Mouse (Mus musculus) midbrain, postnatal 0 days (tissue): ENCODE data around the gene Gm20509. TPM values are rescaled to one million over a fixed set of nuclear protein-coding genes. Genes with fewer than 3 reads are reported as not detected.
"Not testable (repeated sequence)": the region's sequence is repeated elsewhere in the genome, so short reads cannot be mapped to it uniquely, and the experiment has no call there.

ENCODE experiments used
- ATAC-seq: fragments of 200-750 bp; cut with Nextera tagmentation; 2 replicates; pipeline ENCODE4 v1.8.0; 2017; ENCODE audit warnings: moderate number of reproducible peaks, mild to moderate bottlenecking, moderate TSS enrichment, moderate library complexity; ENCODE audit not compliant: low FRiP score
- DNase-seq: peaks from one replicate; pipeline ENCODE4 v3.0.0-alpha.2; 2015; ENCODE audit warnings: low spot score
- H3K27ac ChIP-seq: fragments of 300-500 bp; sonication (generic); 2 replicates; pipeline ENCODE4 v1.5.1; 2014; ENCODE audit warnings: low read depth, mild to moderate bottlenecking, low read length, mixed read lengths
- H3K27me3 ChIP-seq: fragments of 300-500 bp; sonication (generic); 2 replicates; pipeline ENCODE4 v1.6.1; 2014; ENCODE audit warnings: low read length, control low read depth, mixed read lengths; ENCODE audit not compliant: insufficient read depth
- H3K36me3 ChIP-seq: fragments of 300-500 bp; sonication (generic); 2 replicates; pipeline ENCODE4 v1.6.1; 2014; ENCODE audit warnings: low read length, control low read depth, mixed read lengths; ENCODE audit not compliant: insufficient read depth
- H3K4me1 ChIP-seq: fragments of 300-500 bp; sonication (generic); 2 replicates; pipeline ENCODE4 v1.6.1; 2014; ENCODE audit warnings: mild to moderate bottlenecking, control low read depth, antibody characterized with exemption, low read length, mixed read lengths; ENCODE audit not compliant: insufficient read depth
- H3K4me2 ChIP-seq: fragments of 300-500 bp; sonication (generic); 2 replicates; pipeline ENCODE4 v1.6.1; 2014; ENCODE audit warnings: low read depth, mild to moderate bottlenecking, low read length, mixed read lengths; ENCODE audit not compliant: poor library complexity, severe bottlenecking
- H3K4me3 ChIP-seq: fragments of 300-500 bp; sonication (generic); 2 replicates; pipeline ENCODE4 v1.5.1; 2014; ENCODE audit warnings: low read depth, mild to moderate bottlenecking, low read length, moderate library complexity
- H3K9ac ChIP-seq: fragments of 300-500 bp; sonication (generic); replicated peaks from 2 replicates; pipeline ENCODE4 v1.6.1; 2014; ENCODE audit warnings: mild to moderate bottlenecking, low read length, moderate library complexity, mixed read lengths; ENCODE audit not compliant: poor library complexity, severe bottlenecking
- H3K9me3 ChIP-seq: fragments of 300-500 bp; sonication (generic); 2 replicates; pipeline ENCODE4 v1.6.1; 2016; ENCODE audit warnings: low read length, control low read depth
- CTCF ChIP-seq: IDR thresholded peaks from 2 replicates; pipeline ENCODE4 v1.5.1; 2016; ENCODE audit warnings: antibody characterized with exemption, mild to moderate bottlenecking
- WGBS: fragments of 180-500 bp; shearing (Covaris S2); extraction: QIAGEN DNeasy Blood & Tissue Kit; methylation state at CpG from one replicate; pipeline ENCODE4 v1.1.7; 2014; 5-methylcytosine and 5-hydroxymethylcytosine counted together
- polyA plus RNA-seq: library from polyadenylated mRNA; unstranded; fragments of >200 nt; fragmentation: Nextera tagmentation; extraction: Ambion mirVana; gene quantifications from 2 replicates; pipeline ENCODE4 v1.2.1, GENCODE M21; 2015
- total RNA-seq: library from RNA; depleted of rRNA; stranded (reverse); fragments of >200 nt; gene quantifications from 2 replicates; pipeline ENCODE4 v1.2.3, GENCODE M21; 2014

The Gm20509 gene
- total and polyA plus RNA-seq, 2 experiments from 2014 or later = 0.22 TPM; not detected in 1

GRCm38 (mm10) chr9:73068688-73069087, 33.6 kb upstream of the Gm20509 start:
- Histone ChIP-seq H3K9ac (no peak overlapping the region), H3K4me2 (no peak overlapping the region), H3K27me3 (no peaks in the 10 kb centered on the region), H3K27ac (no peak overlapping the region), H3K9me3 (no peaks in the 10 kb centered on the region), H3K4me1 (peaks cover 9% of the 10 kb centered on the region; the same call in 1 of the 2 replicates), H3K4me3 (no peak overlapping the region), H3K36me3 (no peaks in the 10 kb centered on the region)
- WGBS = 92% methylated on average over 6 of the region's 6 CpGs
- no peak for ATAC-seq
- no peak for DNase-seq
- no peak for TF ChIP-seq CTCF

- no peak overlapping the region for H3K4me2 ChIP-seq
- peaks cover 9% of the 10 kb centered on the region; the same call in 1 of the 2 replicates for H3K4me1 ChIP-seq
- no peaks in the 10 kb centered on the region for H3K36me3 ChIP-seq
- H3K27me3 ChIP-seq = no peaks in the 10 kb centered on the region
- peak; percentile 26; the same call in 1 of the 2 replicates for TF ChIP-seq CTCF
- DNase-seq (no peak), ATAC-seq (no peak)
- 76% methylated on average over 10 of the region's 10 CpGs for WGBS
- no peaks in the 10 kb centered on the region for H3K9me3 ChIP-seq
- H3K27ac ChIP-seq = no peak overlapping the region
- H3K9ac ChIP-seq = no peak overlapping the region
- H3K4me3 ChIP-seq = no peak overlapping the region
These were observed 31.2 kb upstream of the Gm20509 start for GRCm38 (mm10) chr9:73070971-73071659.

GRCm38 (mm10) chr9:73072426-73072825, 29.8 kb upstream of the Gm20509 start:
- Histone ChIP-seq H3K9me3 (no peaks in the 10 kb centered on the region), H3K4me3 (no peak overlapping the region), H3K4me1 (peaks cover 4% of the 10 kb centered on the region; the same call in 1 of the 2 replicates), H3K36me3 (peaks cover 4% of the 10 kb centered on the region; the same call in 1 of the 2 replicates), H3K9ac (no peak overlapping the region), H3K27ac (no peak overlapping the region), H3K27me3 (no peaks in the 10 kb centered on the region), H3K4me2 (no peak overlapping the region)
- 83% methylated on average over 8 of the region's 8 CpGs for WGBS
- ATAC-seq (no peak), DNase-seq (no peak)
- TF ChIP-seq CTCF = no peak

DNA sequence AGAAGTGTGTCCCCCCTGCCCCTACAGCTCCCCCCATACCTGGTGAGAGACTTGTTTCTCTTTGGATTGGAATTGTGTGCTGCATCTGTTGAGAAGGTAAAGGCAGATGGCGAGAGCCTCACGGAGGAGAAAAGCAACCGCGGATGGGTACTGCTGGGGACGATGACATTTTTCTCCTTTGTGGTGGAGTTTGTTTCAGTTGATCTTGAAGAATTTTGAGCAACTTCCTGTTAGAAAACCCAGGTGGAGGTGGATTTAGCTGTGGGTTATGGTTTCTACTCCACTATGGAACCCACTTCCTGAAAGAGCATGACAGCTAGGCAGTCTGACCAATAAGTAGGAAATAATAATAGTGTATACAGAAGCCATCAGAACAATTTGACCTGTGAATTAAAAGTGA, 29.1 kb upstream of the Gm20509 start:
- Histone ChIP-seq H3K27ac (no peak overlapping the region), H3K36me3 (peaks cover 4% of the 10 kb centered on the region; the same call in 1 of the 2 replicates), H3K4me1 (no peaks in the 10 kb centered on the region), H3K9ac (no peak overlapping the region), H3K27me3 (no peaks in the 10 kb centered on the region), H3K9me3 (no peaks in the 10 kb centered on the region), H3K4me2 (no peak overlapping the region), H3K4me3 (no peak overlapping the region)
- ATAC-seq (no peak), DNase-seq (no peak)
- WGBS = 93% methylated on average over 5 of the region's 5 CpGs
- no peak for TF ChIP-seq CTCF

DNA sequence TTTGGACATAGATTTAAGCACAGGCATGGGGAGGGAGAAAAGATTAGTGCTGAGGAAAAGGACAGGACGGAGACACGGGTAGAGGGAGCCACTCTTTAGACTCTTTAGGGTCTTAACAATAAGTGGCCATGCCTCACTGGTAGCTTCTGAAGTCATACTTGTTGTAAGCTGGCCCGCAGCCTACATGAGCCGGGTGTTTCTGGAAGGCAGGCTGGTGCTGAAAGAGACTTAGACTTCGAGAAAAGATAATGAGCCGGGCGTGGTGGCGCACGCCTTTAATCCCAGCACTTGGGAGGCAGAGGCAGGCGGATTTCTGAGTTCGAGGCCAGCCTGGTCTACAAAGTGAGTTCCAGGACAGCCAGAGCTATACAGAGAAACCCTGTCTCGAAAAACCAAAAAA, 22.9 kb upstream of the Gm20509 start:
- H3K9me3 ChIP-seq, H3K9ac ChIP-seq, ATAC-seq, H3K4me1 ChIP-seq, H3K4me2 ChIP-seq, H3K36me3 ChIP-seq, H3K4me3 ChIP-seq, DNase-seq, H3K27ac ChIP-seq, H3K27me3 ChIP-seq: not testable (repeated sequence)
- WGBS = 77% methylated on average over 9 of the region's 12 CpGs

DNA sequence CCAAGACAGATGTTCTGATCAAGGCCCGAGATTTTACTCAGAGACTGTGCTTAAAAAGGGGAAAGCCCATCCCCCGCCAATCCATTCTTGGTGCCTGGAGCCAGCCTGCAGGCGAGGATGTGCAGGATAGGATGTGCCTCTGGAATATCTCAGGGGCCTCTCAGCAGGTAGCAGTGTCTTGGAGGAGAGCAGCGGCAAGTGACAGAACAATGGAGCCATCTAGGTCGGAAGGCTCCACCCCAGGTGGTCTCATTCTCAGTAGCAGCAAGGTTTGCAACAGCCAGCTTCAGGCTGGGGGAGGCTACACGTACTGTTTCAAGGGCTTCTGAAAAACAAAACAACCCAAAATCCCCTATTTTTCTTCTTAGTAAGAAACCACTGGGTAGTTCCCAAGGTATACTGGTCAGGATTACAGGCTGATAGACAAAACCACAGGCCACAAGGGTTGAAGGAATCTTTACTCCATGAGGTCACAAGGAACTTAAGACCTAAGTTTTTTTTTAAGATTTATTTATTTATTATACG, 22.4 kb upstream of the Gm20509 start:
- Histone ChIP-seq H3K9me3 (no peaks in the 10 kb centered on the region), H3K27me3 (no peaks in the 10 kb centered on the region), H3K9ac (no peak overlapping the region), H3K27ac (no peak overlapping the region), H3K36me3 (peaks cover 4% of the 10 kb centered on the region; the same call in 1 of the 2 replicates), H3K4me1 (no peaks in the 10 kb centered on the region), H3K4me3 (no peak overlapping the region), H3K4me2 (no peak overlapping the region)
- TF ChIP-seq CTCF = no peak
- DNase-seq (no peak), ATAC-seq (no peak)
- WGBS = 37% methylated on average over 7 of the region's 7 CpGs
